Mouse (Mus musculus) MEL (cell line): ENCODE measurements around the gene Sis. TPM values are rescaled to one million over a fixed set of nuclear protein-coding genes. Genes with fewer than 3 reads are reported as not detected.

Experiments
- DNase-seq: peaks from one replicate; pipeline ENCODE4 v3.0.0; 2011; ENCODE audit warnings: low read depth, low spot score
- H3K27ac ChIP-seq: 2 replicates; pipeline ENCODE4 v1.5.1; 2012; ENCODE audit warnings: low read depth, mild to moderate bottlenecking, control low read depth, low read length, moderate library complexity; ENCODE audit not compliant: control insufficient read depth
- H3K27me3 ChIP-seq, 2 experiments: fragments of 150-350 bp in 1 of 2; sonication (generic) in 1 of 2; 2 replicates each; pipeline ENCODE4 v1.6.1; 2012; ENCODE audit warnings: low read length in 2 of 2, mild to moderate bottlenecking in 2 of 2, improper control_type of control experiment in 1 of 2, moderate library complexity in 1 of 2; ENCODE audit not compliant: insufficient read depth in 2 of 2, control insufficient read depth in 1 of 2
- H3K36me3 ChIP-seq, 2 experiments: 2 replicates each; pipeline ENCODE4 v1.6.1; 2012 to 2014; ENCODE audit warnings: low read length in 2 of 2, improper control_type of control experiment in 1 of 2, inconsistent platforms in 1 of 2, mild to moderate bottlenecking in 1 of 2; ENCODE audit not compliant: insufficient read depth in 2 of 2, control insufficient read depth in 1 of 2
- H3K4me1 ChIP-seq, 2 experiments: fragments of 150-350 bp in 1 of 2; sonication (generic) in 1 of 2; 2 replicates each; pipeline ENCODE4 v1.6.1; 2012; ENCODE audit warnings: low read length in 2 of 2, improper control_type of control experiment in 1 of 2, mild to moderate bottlenecking in 1 of 2; ENCODE audit not compliant: insufficient read depth in 2 of 2, control insufficient read depth in 1 of 2
- H3K4me3 ChIP-seq, 2 experiments: fragments of 150-350 bp in 1 of 2; sonication (generic) in 1 of 2; 2 replicates each; pipeline ENCODE4 v1.5.1; 2012; ENCODE audit warnings: low read depth in 2 of 2, low read length in 2 of 2, mild to moderate bottlenecking in 2 of 2, moderate library complexity in 2 of 2, control low read depth in 1 of 2, improper control_type of control experiment in 1 of 2; ENCODE audit not compliant: control insufficient read depth in 1 of 2, insufficient read depth in 1 of 2
- H3K79me2 ChIP-seq: 2 replicates; pipeline ENCODE4 v1.6.1; 2012; ENCODE audit warnings: mild to moderate bottlenecking, low read length, moderate library complexity; ENCODE audit not compliant: control insufficient read depth, poor library complexity, insufficient read depth
- H3K9ac ChIP-seq: 2 replicates; pipeline ENCODE4 v1.6.1; 2012; ENCODE audit warnings: low read depth, mild to moderate bottlenecking, control low read depth, low read length, moderate library complexity; ENCODE audit not compliant: control insufficient read depth, poor library complexity, severe bottlenecking
- H3K9me3 ChIP-seq: fragments of 150-350 bp; sonication (generic); replicated peaks from 2 replicates; pipeline ENCODE4 v1.6.1; 2012; ENCODE audit warnings: mild to moderate bottlenecking, low read length, improper control_type of control experiment, moderate library complexity; ENCODE audit not compliant: insufficient read depth
- CHD1 ChIP-seq: IDR thresholded peaks from 2 replicates; pipeline ENCODE4 v1.6.1; 2012; ENCODE audit warnings: low read depth, mild to moderate bottlenecking, inconsistent platforms, low read length, improper control_type of control experiment
- E2F4 ChIP-seq: IDR thresholded peaks from 2 replicates; pipeline ENCODE4 v1.6.1; 2011; ENCODE audit warnings: low read depth, low read length, improper control_type of control experiment, borderline replicate concordance
- ELF1 ChIP-seq: IDR thresholded peaks from 2 replicates; pipeline ENCODE4 v1.6.1; 2014; ENCODE audit warnings: low read depth, mild to moderate bottlenecking, inconsistent platforms, low read length, improper control_type of control experiment, moderate library complexity
- EP300 ChIP-seq, 2 experiments: IDR thresholded peaks; 2 replicates each; pipeline ENCODE4 v1.6.1; 2011; ENCODE audit warnings: improper control_type of control experiment in 2 of 2, low read length in 2 of 2, low read depth in 1 of 2, mild to moderate bottlenecking in 1 of 2
- JUND ChIP-seq: IDR thresholded peaks from 2 replicates; pipeline ENCODE4 v1.6.1; 2011; ENCODE audit warnings: low read depth, mild to moderate bottlenecking, improper control_type of control experiment, low read length
- MAX ChIP-seq: IDR thresholded peaks from 2 replicates; pipeline ENCODE4 v1.6.1; 2011; ENCODE audit warnings: low read length, improper control_type of control experiment
- MAZ ChIP-seq: IDR thresholded peaks from 2 replicates; pipeline ENCODE4 v1.6.1; 2012; ENCODE audit warnings: low read depth, mild to moderate bottlenecking, inconsistent platforms, low read length, improper control_type of control experiment
- MEF2A ChIP-seq: IDR thresholded peaks from 2 replicates; pipeline ENCODE4 v1.6.1; 2014; ENCODE audit warnings: low read depth, mild to moderate bottlenecking, inconsistent platforms, low read length, improper control_type of control experiment; ENCODE audit not compliant: poor library complexity, insufficient replicate concordance, severe bottlenecking; ENCODE audit errors: extremely low read depth
- MXI1 ChIP-seq: IDR thresholded peaks from 2 replicates; pipeline ENCODE4 v1.6.1; 2011; ENCODE audit warnings: mild to moderate bottlenecking, low read depth, low read length, improper control_type of control experiment
- MYC ChIP-seq: IDR thresholded peaks from 2 replicates; pipeline ENCODE4 v1.6.1; 2011; ENCODE audit warnings: low read depth, mild to moderate bottlenecking, low read length, improper control_type of control experiment, moderate library complexity
- NELFE ChIP-seq: IDR thresholded peaks from 2 replicates; pipeline ENCODE4 v1.6.1; 2011; ENCODE audit warnings: low read depth, low read length, improper control_type of control experiment
- POLR2AphosphoS2 ChIP-seq: IDR thresholded peaks from 2 replicates; pipeline ENCODE4 v1.6.1; 2011; ENCODE audit warnings: low read length, improper control_type of control experiment
- SIN3A ChIP-seq: IDR thresholded peaks from 2 replicates; pipeline ENCODE4 v1.6.1; 2012; ENCODE audit warnings: low read length, improper control_type of control experiment, inconsistent platforms
- TBP ChIP-seq: IDR thresholded peaks from 2 replicates; pipeline ENCODE4 v1.8.0; 2011; ENCODE audit warnings: low read depth, low read length, improper control_type of control experiment
- UBTF ChIP-seq: IDR thresholded peaks from 2 replicates; pipeline ENCODE4 v1.6.1; 2012; ENCODE audit warnings: low read depth, mild to moderate bottlenecking, inconsistent platforms, low read length, improper control_type of control experiment, moderate library complexity, borderline replicate concordance; ENCODE audit not compliant: insufficient read depth
- USF1 ChIP-seq: IDR thresholded peaks from 2 replicates; pipeline ENCODE4 v1.6.1; 2014; ENCODE audit warnings: low read depth, mild to moderate bottlenecking, inconsistent platforms, low read length, improper control_type of control experiment, moderate library complexity
- USF2 ChIP-seq, 2 experiments: IDR thresholded peaks; 2 replicates each; pipeline ENCODE4 v1.6.1; 2011 to 2012; ENCODE audit warnings: improper control_type of control experiment in 2 of 2, low read length in 2 of 2, borderline replicate concordance in 1 of 2, inconsistent platforms in 1 of 2, low read depth in 1 of 2, mild to moderate bottlenecking in 1 of 2; ENCODE audit not compliant: insufficient read depth in 1 of 2
- ZC3H11A ChIP-seq: IDR thresholded peaks from 2 replicates; pipeline ENCODE4 v1.6.1; 2012; ENCODE audit warnings: low read depth, mild to moderate bottlenecking, inconsistent platforms, low read length, improper control_type of control experiment
- ZMIZ1 ChIP-seq: IDR thresholded peaks from 2 replicates; pipeline ENCODE4 v1.6.1; 2012; ENCODE audit warnings: low read depth, mild to moderate bottlenecking, inconsistent platforms, low read length, improper control_type of control experiment, moderate library complexity
- ZNF384 ChIP-seq: IDR thresholded peaks from 2 replicates; pipeline ENCODE4 v1.6.1; 2012; ENCODE audit warnings: low read depth, mild to moderate bottlenecking, inconsistent platforms, low read length, improper control_type of control experiment
- polyA plus RNA-seq, 2 experiments: library from polyadenylated mRNA; stranded (reverse) in 1 of 2; unstranded in 1 of 2; fragments of >175 nt in 1 of 2; fragments of >200 nt in 1 of 2; gene quantifications; 2 replicates each; pipeline versions ENCODE4 v1.2.1 to v1.2.4; 2012; ENCODE audit warnings: low replicate concordance in 2 of 2, low read depth in 1 of 2; ENCODE audit not compliant: insufficient read length in 2 of 2, insufficient read depth in 1 of 2, missing spikeins in 1 of 2
- total RNA-seq: library from RNA; depleted of rRNA; stranded (reverse); fragments of 300-350 nt; gene quantifications from 2 replicates; pipeline ENCODE4 v1.2.3, GENCODE M21; 2012

Gene Sis
- total and polyA plus RNA-seq, 3 experiments: not detected

- no peak overlapping the region for H3K27ac ChIP-seq
- H3K27me3 ChIP-seq: no peaks in the 10 kb centered on the region
- TF ChIP-seq MAX (no peak), TBP (no peak), MEF2A (no peak), NELFE (no peak), ZC3H11A (no peak), USF2 (IDR thresholded peaks at IDR 0.05; ENCODE audit: borderline replicate concordance in 1 of 2, insufficient read depth in 1 of 2, low read depth in 1 of 2, low read length in 2 of 2) (no peak), SIN3A (no peak), ELF1 (no peak), E2F4 (no peak)
- no peaks in the 10 kb centered on the region for H3K36me3 ChIP-seq
- H3K4me1 ChIP-seq: no peaks in the 10 kb centered on the region
- H3K9me3 ChIP-seq: no peaks in the 10 kb centered on the region
- no peak for DNase-seq
- no peaks in the 10 kb centered on the region for H3K79me2 ChIP-seq
- no peak overlapping the region for H3K9ac ChIP-seq
- no peak overlapping the region for H3K4me3 ChIP-seq
Observed at GRCm38 (mm10) chr3:72990992-72991391, 23.3 kb upstream of the Sis start.

GRCm38 (mm10) chr3:72976602-72977001 is 8.9 kb upstream of the Sis start:
- H3K4me1 ChIP-seq: no peaks in the 10 kb centered on the region
- DNase-seq: no peak
- no peaks in the 10 kb centered on the region for H3K27me3 ChIP-seq
- H3K9ac ChIP-seq: no peak overlapping the region
- H3K27ac ChIP-seq: no peak overlapping the region
- no peaks in the 10 kb centered on the region for H3K9me3 ChIP-seq
- no peaks in the 10 kb centered on the region for H3K79me2 ChIP-seq
- no peak overlapping the region for H3K4me3 ChIP-seq
- no peak for TF ChIP-seq JUND
- no peak for TF ChIP-seq UBTF
- TF ChIP-seq ZNF384: no peak
- TF ChIP-seq MYC: no peak
- TF ChIP-seq POLR2AphosphoS2: no peak
- TF ChIP-seq MAZ: no peak
- TF ChIP-seq CHD1: no peak
- TF ChIP-seq MXI1: no peak
- TF ChIP-seq E2F4: no peak
- TF ChIP-seq ZMIZ1: no peak
- TF ChIP-seq USF1: no peak
- no peak for TF ChIP-seq ZC3H11A
- no peak for TF ChIP-seq EP300 (IDR thresholded peaks at IDR 0.05; ENCODE audit: low read depth in 1 of 2, low read length in 2 of 2)
- no peaks in the 10 kb centered on the region for H3K36me3 ChIP-seq
